Mouse (Mus musculus) liver, embryonic 14.5 days (tissue): ENCODE results near the gene Slc18a3.

ENCODE experiments used
- CTCF ChIP-seq: IDR thresholded peaks from 2 replicates; pipeline ENCODE4 v1.5.1; 2016; ENCODE audit warnings: antibody characterized with exemption, low read depth, control low read depth
- EP300 ChIP-seq: IDR thresholded peaks from 2 replicates; pipeline ENCODE4 v1.6.1; 2016; ENCODE audit warnings: antibody characterized with exemption, low read depth

GRCm38 (mm10) chr14:32465889-32466288 lies 1.2 kb upstream of the Slc18a3 start, which contains the start of gene Chat:
- no peak for TF ChIP-seq EP300
- TF ChIP-seq CTCF, result no peak
